Mouse (Mus musculus): ENCODE measurements around the gene Vmn1r138.
"Not testable (repeated sequence)": the region's sequence is repeated elsewhere in the genome, so short reads cannot be mapped to it uniquely, and the experiment has no call there.

The Vmn1r138 gene

GRCm38 (mm10) chr7:22028797-22029196 is at the start of gene Vmn1r138:
Gene Vmn1r138, minus strand, starts transcription at chr7:22028897.
- DNase-seq (ENCODE audit: low read depth, low spot score), result not testable (repeated sequence)

GRCm38 (mm10) chr7:22068757-22069156 is 40.1 kb upstream of the Vmn1r138 start, which contains the start of gene Vmn1r139:
Gene Vmn1r139, plus strand, starts transcription at chr7:22069057.
- not testable (repeated sequence) for DNase-seq (ENCODE audit: low read depth, low spot score)

- DNase-seq (ENCODE audit: low read depth, low spot score), result not testable (repeated sequence)
These were observed 27.5 kb upstream of the Vmn1r138 start, which contains the start of gene Gm6176 for GRCm38 (mm10) chr7:22056205-22056604. Gene Gm6176, minus strand, starts transcription at chr7:22056305.

GRCm38 (mm10) chr7:21994287-21994686 is 34.4 kb downstream of the Vmn1r138 start, which contains the start of gene Vmn1r137:
Gene Vmn1r137, plus strand, starts transcription at chr7:21994587.
- not testable (repeated sequence) for DNase-seq (ENCODE audit: low read depth, low spot score)
